Mouse (Mus musculus): Measurements from ENCODE around the gene Cdk14. TPM values are rescaled to one million over a fixed set of nuclear protein-coding genes. Genes with fewer than 3 reads are reported as not detected.

Cdk14 gene
- polyA plus RNA-seq, 1 experiment = 11.2 TPM

- H3ac ChIP-seq (ENCODE audit: control insufficient read depth, insufficient read length) = no peak overlapping the region
- peaks cover 10% of the 10 kb centered on the region for H3K36me3 ChIP-seq (ENCODE audit: control insufficient read depth, insufficient read depth)
- TF ChIP-seq USF1 (IDR thresholded peaks at IDR 0.05; ENCODE audit: low read depth) = no peak
- TF ChIP-seq POLR2A (IDR thresholded peaks at IDR 0.05; ENCODE audit: insufficient read length, low read depth) = no peak
- TF ChIP-seq CEBPB (IDR thresholded peaks at IDR 0.05; ENCODE audit: insufficient read depth, poor library complexity, severe bottlenecking) = no peak
- no peak for TF ChIP-seq MAX (IDR thresholded peaks at IDR 0.05; ENCODE audit: low read depth)
- TF ChIP-seq MYOD1 (IDR thresholded peaks at IDR 0.05; ENCODE audit: control insufficient read depth in 1 of 3, insufficient read length in 2 of 3, low read depth in 2 of 3) = no peak
- no peak for TF ChIP-seq TCF3 (IDR thresholded peaks at IDR 0.05; ENCODE audit: insufficient read length, low read depth)
- TF ChIP-seq REST (IDR thresholded peaks at IDR 0.05; ENCODE audit: insufficient read depth, insufficient read length) = no peak
- TF ChIP-seq MYOG (IDR thresholded peaks at IDR 0.05; ENCODE audit: control insufficient read depth in 1 of 3, insufficient read depth in 1 of 3, insufficient read length in 2 of 3, low read depth in 2 of 3) = no peak
- no peak for TF ChIP-seq TCF12 (IDR thresholded peaks at IDR 0.05; ENCODE audit: insufficient read depth, poor library complexity, severe bottlenecking)
- TF ChIP-seq SRF (IDR thresholded peaks at IDR 0.05; ENCODE audit: control insufficient read depth, insufficient read length, low read depth) = no peak
- no peak overlapping the region for H3K4me2 ChIP-seq (ENCODE audit: low read depth)
- H3K27me3 ChIP-seq (ENCODE audit: control insufficient read depth, insufficient read depth, insufficient read length) = no peaks in the 10 kb centered on the region
- H3K4me3 ChIP-seq = no peak overlapping the region
- H3K79me2 ChIP-seq (ENCODE audit: control insufficient read depth, insufficient read depth) = no peaks in the 10 kb centered on the region
Observed at GRCm38 (mm10) chr5:5032446-5032845, 387.7 kb downstream of the Cdk14 start.

GRCm38 (mm10) chr5:5030431-5030830, 389.7 kb downstream of the Cdk14 start:
- Histone ChIP-seq H3K79me2 (ENCODE audit: control insufficient read depth, insufficient read depth) (no peaks in the 10 kb centered on the region), H3K27me3 (ENCODE audit: control insufficient read depth, insufficient read depth, insufficient read length) (no peaks in the 10 kb centered on the region), H3K4me3 (no peak overlapping the region), H3ac (ENCODE audit: control insufficient read depth, insufficient read length) (no peak overlapping the region), H3K36me3 (ENCODE audit: control insufficient read depth, insufficient read depth) (peaks cover 9% of the 10 kb centered on the region), H3K4me2 (ENCODE audit: low read depth) (no peak overlapping the region)
- no peak for TF ChIP-seq CEBPB (IDR thresholded peaks at IDR 0.05; ENCODE audit: insufficient read depth, poor library complexity, severe bottlenecking)
- TF ChIP-seq MAX (IDR thresholded peaks at IDR 0.05; ENCODE audit: low read depth) = no peak
- no peak for TF ChIP-seq POLR2AphosphoS2 (IDR thresholded peaks at IDR 0.05; ENCODE audit: insufficient read length, low read depth)
- TF ChIP-seq SRF (IDR thresholded peaks at IDR 0.05; ENCODE audit: control insufficient read depth, insufficient read length, low read depth) = no peak
- no peak for TF ChIP-seq TCF3 (IDR thresholded peaks at IDR 0.05; ENCODE audit: insufficient read length, low read depth)
- no peak for TF ChIP-seq USF1 (IDR thresholded peaks at IDR 0.05; ENCODE audit: low read depth)
- TF ChIP-seq TCF12 (IDR thresholded peaks at IDR 0.05; ENCODE audit: insufficient read depth, poor library complexity, severe bottlenecking) = no peak
- TF ChIP-seq POLR2A (IDR thresholded peaks at IDR 0.05; ENCODE audit: insufficient read length, low read depth) = no peak
- TF ChIP-seq REST (IDR thresholded peaks at IDR 0.05; ENCODE audit: insufficient read depth, insufficient read length) = no peak
- TF ChIP-seq MYOD1 (IDR thresholded peaks at IDR 0.05; ENCODE audit: control insufficient read depth in 1 of 3, insufficient read length in 2 of 3, low read depth in 2 of 3) = no peak
- TF ChIP-seq E2F4 (IDR thresholded peaks at IDR 0.05; ENCODE audit: insufficient read depth) = no peak
- no peak for TF ChIP-seq MYOG (IDR thresholded peaks at IDR 0.05; ENCODE audit: control insufficient read depth in 1 of 3, insufficient read depth in 1 of 3, insufficient read length in 2 of 3, low read depth in 2 of 3)

- Histone ChIP-seq H3K27me3 (ENCODE audit: control insufficient read depth, insufficient read depth, insufficient read length) (no peaks in the 10 kb centered on the region), H3K4me3 (no peak overlapping the region), H3ac (ENCODE audit: control insufficient read depth, insufficient read length) (no peak overlapping the region), H3K79me2 (ENCODE audit: control insufficient read depth, insufficient read depth) (no peaks in the 10 kb centered on the region), H3K4me2 (ENCODE audit: low read depth) (no peak overlapping the region), H3K36me3 (ENCODE audit: control insufficient read depth, insufficient read depth) (no peaks in the 10 kb centered on the region)
- TF ChIP-seq TCF3 (IDR thresholded peaks at IDR 0.05; ENCODE audit: insufficient read length, low read depth) (no peak), MYOD1 (IDR thresholded peaks at IDR 0.05; ENCODE audit: control insufficient read depth in 1 of 3, insufficient read length in 2 of 3, low read depth in 2 of 3) (no peak), E2F4 (IDR thresholded peaks at IDR 0.05; ENCODE audit: insufficient read depth) (no peak), SRF (IDR thresholded peaks at IDR 0.05; ENCODE audit: control insufficient read depth, insufficient read length, low read depth) (no peak), POLR2A (IDR thresholded peaks at IDR 0.05; ENCODE audit: insufficient read length, low read depth) (no peak), MYOG (IDR thresholded peaks at IDR 0.05; ENCODE audit: control insufficient read depth in 1 of 3, insufficient read depth in 1 of 3, insufficient read length in 2 of 3, low read depth in 2 of 3) (no peak), USF1 (IDR thresholded peaks at IDR 0.05; ENCODE audit: low read depth) (no peak)
Observed at GRCm38 (mm10) chr5:5018959-5019358, 401.2 kb downstream of the Cdk14 start.

- TF ChIP-seq TCF12 (IDR thresholded peaks at IDR 0.05; ENCODE audit: insufficient read depth, poor library complexity, severe bottlenecking) = no peak
- no peak for TF ChIP-seq REST (IDR thresholded peaks at IDR 0.05; ENCODE audit: insufficient read depth, insufficient read length)
- Histone ChIP-seq H3K4me2 (ENCODE audit: low read depth) (no peak overlapping the region), H3K79me2 (ENCODE audit: control insufficient read depth, insufficient read depth) (no peaks in the 10 kb centered on the region), H3K4me3 (no peak overlapping the region), H3K27me3 (ENCODE audit: control insufficient read depth, insufficient read depth, insufficient read length) (no peaks in the 10 kb centered on the region), H3ac (ENCODE audit: control insufficient read depth, insufficient read length) (no peak overlapping the region), H3K36me3 (ENCODE audit: control insufficient read depth, insufficient read depth) (no peaks in the 10 kb centered on the region)
Observed at GRCm38 (mm10) chr5:5018242-5018641, 401.9 kb downstream of the Cdk14 start.

GRCm38 (mm10) chr5:5013783-5014182, 406.3 kb downstream of the Cdk14 start:
- Histone ChIP-seq H3K4me3 (no peak overlapping the region), H3K4me2 (ENCODE audit: low read depth) (no peak overlapping the region), H3K36me3 (ENCODE audit: control insufficient read depth, insufficient read depth) (peaks cover 5% of the 10 kb centered on the region), H3K27me3 (ENCODE audit: control insufficient read depth, insufficient read depth, insufficient read length) (no peaks in the 10 kb centered on the region), H3K79me2 (ENCODE audit: control insufficient read depth, insufficient read depth) (no peaks in the 10 kb centered on the region), H3ac (ENCODE audit: control insufficient read depth, insufficient read length) (no peak overlapping the region)
- TF ChIP-seq MAX (IDR thresholded peaks at IDR 0.05; ENCODE audit: low read depth) (no peak), CEBPB (IDR thresholded peaks at IDR 0.05; ENCODE audit: insufficient read depth, poor library complexity, severe bottlenecking) (no peak), TCF3 (IDR thresholded peaks at IDR 0.05; ENCODE audit: insufficient read length, low read depth) (no peak), POLR2A (IDR thresholded peaks at IDR 0.05; ENCODE audit: insufficient read length, low read depth) (no peak), REST (IDR thresholded peaks at IDR 0.05; ENCODE audit: insufficient read depth, insufficient read length) (no peak), E2F4 (IDR thresholded peaks at IDR 0.05; ENCODE audit: insufficient read depth) (no peak), POLR2AphosphoS2 (IDR thresholded peaks at IDR 0.05; ENCODE audit: insufficient read length, low read depth) (no peak), MYOG (IDR thresholded peaks at IDR 0.05; ENCODE audit: control insufficient read depth in 1 of 3, insufficient read depth in 1 of 3, insufficient read length in 2 of 3, low read depth in 2 of 3) (no peak), SRF (IDR thresholded peaks at IDR 0.05; ENCODE audit: control insufficient read depth, insufficient read length, low read depth) (no peak), MYOD1 (IDR thresholded peaks at IDR 0.05; ENCODE audit: control insufficient read depth in 1 of 3, insufficient read length in 2 of 3, low read depth in 2 of 3) (no peak), USF1 (IDR thresholded peaks at IDR 0.05; ENCODE audit: low read depth) (no peak), TCF12 (IDR thresholded peaks at IDR 0.05; ENCODE audit: insufficient read depth, poor library complexity, severe bottlenecking) (no peak)
